Mouse (Mus musculus): Measurements from ENCODE around the gene Bola2.
"Not testable (repeated sequence)": the region's sequence is repeated elsewhere in the genome, so short reads cannot be mapped to it uniquely, and the experiment has no call there.

The Bola2 gene

GRCm38 (mm10) chr7:126701559-126702357 is 6.6 kb downstream of the Bola2 start:
- in situ Hi-C loops (cut with MboI; ENCODE audit: low pct_unique_long_range_greater_than_20kb in 1 of 2, low sequenced_read_pairs in 2 of 2, unreplicated experiment in 1 of 2) = no loop called here

GRCm38 (mm10) chr7:126702358-126702757 is 7.2 kb downstream of the Bola2 start:
- in situ Hi-C loops (cut with MboI; ENCODE audit: low pct_unique_long_range_greater_than_20kb in 1 of 2, low sequenced_read_pairs in 2 of 2, unreplicated experiment in 1 of 2) = no loop called here

- in situ Hi-C loops (cut with MboI; ENCODE audit: low pct_unique_long_range_greater_than_20kb in 1 of 2, low sequenced_read_pairs in 2 of 2, unreplicated experiment in 1 of 2) = no loop called here
Measured at GRCm38 (mm10) chr7:126702861-126703756, 7.9 kb downstream of the Bola2 start.

GRCm38 (mm10) chr7:126703757-126704077 is 8.5 kb downstream of the Bola2 start:
- in situ Hi-C loops (cut with MboI; ENCODE audit: low pct_unique_long_range_greater_than_20kb in 1 of 2, low sequenced_read_pairs in 2 of 2, unreplicated experiment in 1 of 2) = no loop called here

- in situ Hi-C loops (cut with MboI; ENCODE audit: low pct_unique_long_range_greater_than_20kb in 1 of 2, low sequenced_read_pairs in 2 of 2, unreplicated experiment in 1 of 2) = no loop called here
Measured at GRCm38 (mm10) chr7:126704121-126704980, 9.2 kb downstream of the Bola2 start.

GRCm38 (mm10) chr7:126707442-126708174 is 12.4 kb downstream of the Bola2 start, which contains the start of gene Coro1a:
Gene Coro1a (minus strand): TSS chr7:126707787.
- in situ Hi-C loops (cut with MboI; ENCODE audit: low pct_unique_long_range_greater_than_20kb in 1 of 2, low sequenced_read_pairs in 2 of 2, unreplicated experiment in 1 of 2) = no loop called here

- in situ Hi-C loops (cut with MboI; ENCODE audit: low pct_unique_long_range_greater_than_20kb in 1 of 2, low sequenced_read_pairs in 2 of 2, unreplicated experiment in 1 of 2) = no loop called here
Measured at GRCm38 (mm10) chr7:126708175-126708952, 13.2 kb downstream of the Bola2 start.

- in situ Hi-C loops (cut with MboI; ENCODE audit: low pct_unique_long_range_greater_than_20kb in 1 of 2, low sequenced_read_pairs in 2 of 2, unreplicated experiment in 1 of 2) = no loop called here
Measured at GRCm38 (mm10) chr7:126710266-126710665, 15.1 kb downstream of the Bola2 start.

- in situ Hi-C loops (cut with MboI; ENCODE audit: low pct_unique_long_range_greater_than_20kb in 1 of 2, low sequenced_read_pairs in 2 of 2, unreplicated experiment in 1 of 2) = no loop called here
Measured at GRCm38 (mm10) chr7:126711910-126712309, 16.7 kb downstream of the Bola2 start.

GRCm38 (mm10) chr7:126715679-126716078 is 20.5 kb downstream of the Bola2 start:
- in situ Hi-C loops (cut with MboI; ENCODE audit: low pct_unique_long_range_greater_than_20kb in 1 of 2, low sequenced_read_pairs in 2 of 2, unreplicated experiment in 1 of 2) = no loop called here

GRCm38 (mm10) chr7:126717566-126717965 is 22.4 kb downstream of the Bola2 start:
- in situ Hi-C loops (cut with MboI; ENCODE audit: low pct_unique_long_range_greater_than_20kb in 1 of 2, low sequenced_read_pairs in 2 of 2, unreplicated experiment in 1 of 2) = no loop called here

GRCm38 (mm10) chr7:126718787-126719337 is 23.7 kb downstream of the Bola2 start:
- in situ Hi-C loops (cut with MboI; ENCODE audit: low pct_unique_long_range_greater_than_20kb in 1 of 2, low sequenced_read_pairs in 2 of 2, unreplicated experiment in 1 of 2) = no loop called here

- in situ Hi-C loops (cut with MboI; ENCODE audit: low pct_unique_long_range_greater_than_20kb in 1 of 2, low sequenced_read_pairs in 2 of 2, unreplicated experiment in 1 of 2) = no loop called here
Measured at GRCm38 (mm10) chr7:126721635-126722034, 26.4 kb downstream of the Bola2 start.

- in situ Hi-C loops (cut with MboI; ENCODE audit: low pct_unique_long_range_greater_than_20kb in 1 of 2, low sequenced_read_pairs in 2 of 2, unreplicated experiment in 1 of 2) = no loop called here
Measured at GRCm38 (mm10) chr7:126725077-126725476, 29.9 kb downstream of the Bola2 start.

GRCm38 (mm10) chr7:126725667-126726066 is 30.5 kb downstream of the Bola2 start:
- in situ Hi-C loops (cut with MboI; ENCODE audit: low pct_unique_long_range_greater_than_20kb in 1 of 2, low sequenced_read_pairs in 2 of 2, unreplicated experiment in 1 of 2) = no loop called here

GRCm38 (mm10) chr7:126730256-126730789 is 35.1 kb downstream of the Bola2 start:
- in situ Hi-C loops (cut with MboI; ENCODE audit: low pct_unique_long_range_greater_than_20kb in 1 of 2, low sequenced_read_pairs in 2 of 2, unreplicated experiment in 1 of 2) = not testable (repeated sequence)

GRCm38 (mm10) chr7:126736122-126736521 is 40.9 kb downstream of the Bola2 start:
- in situ Hi-C loops (cut with MboI; ENCODE audit: low pct_unique_long_range_greater_than_20kb in 1 of 2, low sequenced_read_pairs in 2 of 2, unreplicated experiment in 1 of 2) = no loop called here

All from mouse embryonic stem cell (cell line).